Mouse (Mus musculus) bone marrow macrophage, adult 2 months (primary cell): ENCODE measurements around the gene Rtl6. TPM values are rescaled to one million over a fixed set of nuclear protein-coding genes. Genes with fewer than 3 reads are reported as not detected.

Experiments
- H3K27ac ChIP-seq: 2 replicates; pipeline ENCODE4 v1.5.1; 2012; ENCODE audit warnings: low read depth, low read length; ENCODE audit not compliant: insufficient read depth
- H3K4me1 ChIP-seq: 2 replicates; pipeline ENCODE4 v1.6.1; 2012; ENCODE audit warnings: low read length; ENCODE audit not compliant: control insufficient read depth, insufficient read depth
- H3K4me3 ChIP-seq: 2 replicates; pipeline ENCODE4 v1.5.1; 2012; ENCODE audit warnings: mild to moderate bottlenecking, low read length, moderate library complexity; ENCODE audit not compliant: insufficient read depth
- CTCF ChIP-seq: IDR thresholded peaks from 2 replicates; pipeline ENCODE4 v1.5.1; 2012; ENCODE audit warnings: low read depth, mild to moderate bottlenecking, low read length, moderate library complexity
- POLR2A ChIP-seq: IDR thresholded peaks from 2 replicates; pipeline ENCODE4 v1.6.1; 2012; ENCODE audit warnings: mild to moderate bottlenecking, low read depth, low read length, borderline replicate concordance
- polyA plus RNA-seq: library from polyadenylated mRNA; stranded (reverse); fragments of >200 nt; gene quantifications from 2 replicates; pipeline ENCODE4 v1.2.4, GENCODE M21; 2012; ENCODE audit not compliant: missing spikeins, insufficient read depth, insufficient read length

Rtl6 gene
- polyA plus RNA-seq, 1 experiment, result 0.82 TPM

GRCm38 (mm10) chr15:84591573-84592139 lies 34.0 kb upstream of the Rtl6 start:
- TF ChIP-seq POLR2A, result no peak
- no peak for TF ChIP-seq CTCF
- H3K27ac ChIP-seq, result no peak overlapping the region
- H3K4me3 ChIP-seq, result no peak overlapping the region
- no peaks in the 10 kb centered on the region for H3K4me1 ChIP-seq

GRCm38 (mm10) chr15:84588371-84588821 lies 30.8 kb upstream of the Rtl6 start:
- H3K4me1 ChIP-seq, result no peaks in the 10 kb centered on the region
- TF ChIP-seq CTCF (no peak), POLR2A (no peak)

GRCm38 (mm10) chr15:84578607-84579006 lies 21.0 kb upstream of the Rtl6 start:
- TF ChIP-seq POLR2A (no peak), CTCF (no peak)
- Histone ChIP-seq H3K4me1 (no peaks in the 10 kb centered on the region), H3K4me3 (no peak overlapping the region), H3K27ac (no peak overlapping the region)

More at GRCm38 (mm10) chr15:84588371-84588821, 30.8 kb upstream of the Rtl6 start:
- H3K4me3 ChIP-seq, result no peak overlapping the region
- no peak overlapping the region for H3K27ac ChIP-seq

- H3K4me3 ChIP-seq, result no peak overlapping the region
- TF ChIP-seq CTCF (no peak), POLR2A (no peak)
- no peaks in the 10 kb centered on the region for H3K4me1 ChIP-seq
- H3K27ac ChIP-seq, result no peak overlapping the region
Observed at GRCm38 (mm10) chr15:84577019-84577418, 19.4 kb upstream of the Rtl6 start.

GRCm38 (mm10) chr15:84566568-84567110 lies 9.0 kb upstream of the Rtl6 start:
- Histone ChIP-seq H3K27ac (no peak overlapping the region), H3K4me1 (no peaks in the 10 kb centered on the region), H3K4me3 (no peak overlapping the region)
- no peak for TF ChIP-seq CTCF
- no peak for TF ChIP-seq POLR2A

GRCm38 (mm10) chr15:84561501-84561900 lies 3.9 kb upstream of the Rtl6 start:
- TF ChIP-seq POLR2A (no peak), CTCF (no peak)
- Histone ChIP-seq H3K4me1 (no peaks in the 10 kb centered on the region), H3K4me3 (no peak overlapping the region), H3K27ac (no peak overlapping the region)

GRCm38 (mm10) chr15:84556674-84557073 lies 949 bp downstream of the Rtl6 start:
- Histone ChIP-seq H3K4me1 (no peaks in the 10 kb centered on the region), H3K4me3 (no peak overlapping the region), H3K27ac (no peak overlapping the region)
- TF ChIP-seq CTCF (no peak), POLR2A (no peak)

GRCm38 (mm10) chr15:84551065-84551464 lies 6.6 kb downstream of the Rtl6 start:
- no peak for TF ChIP-seq CTCF
- TF ChIP-seq POLR2A, result no peak
- no peak overlapping the region for H3K27ac ChIP-seq
- H3K4me3 ChIP-seq, result no peak overlapping the region
- H3K4me1 ChIP-seq, result no peaks in the 10 kb centered on the region

- TF ChIP-seq POLR2A (no peak), CTCF (no peak)
- Histone ChIP-seq H3K4me1 (peaks cover 5% of the 10 kb centered on the region), H3K4me3 (no peak overlapping the region), H3K27ac (no peak overlapping the region)
Observed at GRCm38 (mm10) chr15:84549291-84549797, 8.3 kb downstream of the Rtl6 start.

GRCm38 (mm10) chr15:84546028-84546427 lies 11.6 kb downstream of the Rtl6 start:
- Histone ChIP-seq H3K4me1 (peaks cover 5% of the 10 kb centered on the region), H3K27ac (no peak overlapping the region), H3K4me3 (no peak overlapping the region)
- no peak for TF ChIP-seq POLR2A
- no peak for TF ChIP-seq CTCF
